Mouse (Mus musculus) intestine, embryonic 16.5 days (tissue): ENCODE data around the gene Rnase11. TPM values are rescaled to one million over a fixed set of nuclear protein-coding genes. Genes with fewer than 3 reads are reported as not detected.

Source experiments
- polyA plus RNA-seq: library from polyadenylated mRNA; unstranded; fragments of >200 nt; fragmentation: Nextera tagmentation; extraction: Ambion mirVana; gene quantifications from 2 replicates; pipeline ENCODE4 v1.2.1, GENCODE M21; 2015

Gene Rnase11
- polyA plus RNA-seq, 1 experiment from 2014 or later: not detected

Other genes with a start within 250 kb of the Rnase11 start
- not detected in 2 replicates for gene Ccnb1ip1, start 242.4 kb downstream of the Rnase11 start, polyA plus RNA-seq
- 56.4 and 60.6 TPM in 2 replicates for gene Parp2, start 242.3 kb downstream of the Rnase11 start, polyA plus RNA-seq
- gene Tep1, start 179.6 kb downstream of the Rnase11 start, polyA plus RNA-seq: 12.6 and 16.0 TPM in 2 replicates
- 0.21 and 0.23 TPM in 2 replicates for gene Klhl33, start 152.7 kb downstream of the Rnase11 start, polyA plus RNA-seq
- gene Osgep, start 125.3 kb downstream of the Rnase11 start, polyA plus RNA-seq: 131 and 133 TPM in 2 replicates
- 208 and 232 TPM in 2 replicates for gene Apex1, start 125.2 kb downstream of the Rnase11 start, polyA plus RNA-seq
- 58.0 and 67.0 TPM in 2 replicates for gene Pip4p1, start 119.3 kb downstream of the Rnase11 start, polyA plus RNA-seq
- 111 and 116 TPM in 2 replicates for gene Pnp, start 119.1 kb downstream of the Rnase11 start, polyA plus RNA-seq
- not detected in 2 replicates for gene Gm49342, start 105.6 kb downstream of the Rnase11 start, polyA plus RNA-seq
- gene Pnp2, start 94.2 kb downstream of the Rnase11 start, polyA plus RNA-seq: 3.7 and 5.3 TPM in 2 replicates
- gene Rnase10, start 42.4 kb downstream of the Rnase11 start, polyA plus RNA-seq: 0.20 and 0.29 TPM in 2 replicates
- gene Rnase9, start 8.3 kb downstream of the Rnase11 start, polyA plus RNA-seq: not detected in 2 replicates
- 0.37 and 0.54 TPM in 2 replicates for gene Rnase12, start 7.5 kb upstream of the Rnase11 start, polyA plus RNA-seq
- gene Olfr750, start 24.3 kb upstream of the Rnase11 start, polyA plus RNA-seq: not detected in 2 replicates
- 288 and 336 TPM in 2 replicates for gene Rnase4, start 40.9 kb upstream of the Rnase11 start, polyA plus RNA-seq
- 76.1 and 85.7 TPM in 2 replicates for gene Ang, start 41.0 kb upstream of the Rnase11 start, polyA plus RNA-seq
- gene Eddm3b, start 64.3 kb upstream of the Rnase11 start, polyA plus RNA-seq: not detected in 2 replicates
- gene Rnase6, start 73.7 kb upstream of the Rnase11 start, polyA plus RNA-seq: 1.5 and 1.6 TPM in 2 replicates
- gene Rnase1, start 96.6 kb upstream of the Rnase11 start, polyA plus RNA-seq: 107 and 192 TPM in 2 replicates
- gene Rnase2b, start 112.1 kb upstream of the Rnase11 start, polyA plus RNA-seq: not detected in 2 replicates
- gene Ang2, start 149.0 kb upstream of the Rnase11 start, polyA plus RNA-seq: not detected in 2 replicates
- gene Ear14, start 153.2 kb upstream of the Rnase11 start, polyA plus RNA-seq: not detected in 2 replicates
- gene Rnase2a, start 205.9 kb upstream of the Rnase11 start, polyA plus RNA-seq: not detected in 2 replicates